Mouse (Mus musculus) liver, adult 2 months (tissue): ENCODE measurements around the gene Pnma1.

Source experiments
- CTCF ChIP-seq: fragments of 200-500 bp; IDR thresholded peaks from 2 replicates; pipeline ENCODE4 v1.5.1; 2011; ENCODE audit warnings: low read depth, low read length, control low read depth
- POLR2A ChIP-seq: fragments of 200-500 bp; IDR thresholded peaks from 2 replicates; pipeline ENCODE4 v1.6.1; 2011; ENCODE audit warnings: low read length, control low read depth; ENCODE audit not compliant: insufficient read depth; ENCODE audit errors: extremely low read depth

GRCm38 (mm10) chr12:84109924-84110323, 38.4 kb downstream of the Pnma1 start:
- TF ChIP-seq POLR2A (no peak), CTCF (no peak)
